Mouse (Mus musculus) olfactory bulb, adult 2 months (tissue): ENCODE data around the gene Kif1b. TPM values are rescaled to one million over a fixed set of nuclear protein-coding genes. Genes with fewer than 3 reads are reported as not detected.

Experiments used
- H3K27ac ChIP-seq: fragments of 200-500 bp; 2 replicates; pipeline ENCODE4 v1.5.1; 2012; ENCODE audit warnings: low read depth, low read length; ENCODE audit not compliant: insufficient read depth
- H3K4me1 ChIP-seq: fragments of 200-500 bp; 2 replicates; pipeline ENCODE4 v1.6.1; 2012; ENCODE audit warnings: low read length; ENCODE audit not compliant: control insufficient read depth, insufficient read depth
- H3K4me3 ChIP-seq: fragments of 200-500 bp; 2 replicates; pipeline ENCODE4 v1.5.1; 2012; ENCODE audit warnings: mild to moderate bottlenecking, low read depth, low read length, moderate library complexity; ENCODE audit not compliant: insufficient read depth
- CTCF ChIP-seq: fragments of 200-500 bp; IDR thresholded peaks from 2 replicates; pipeline ENCODE4 v1.5.1; 2012; ENCODE audit warnings: low read depth, mild to moderate bottlenecking, low read length, moderate library complexity; ENCODE audit not compliant: insufficient read depth
- POLR2A ChIP-seq: fragments of 200-500 bp; IDR thresholded peaks from 2 replicates; pipeline ENCODE4 v1.6.1; 2012; ENCODE audit warnings: mild to moderate bottlenecking, low read depth, low read length, moderate library complexity; ENCODE audit not compliant: insufficient read depth
- WGBS: fragments of 180-500 bp; shearing (Covaris S2); methylation state at CpG from one replicate; pipeline ENCODE4 v1.1.7; 2018; 5-methylcytosine and 5-hydroxymethylcytosine counted together
- polyA plus RNA-seq: library from polyadenylated mRNA; stranded (reverse); fragments of >200 nt; gene quantifications from 2 replicates; pipeline ENCODE4 v1.2.4, GENCODE M21; 2012; ENCODE audit warnings: low replicate concordance; ENCODE audit not compliant: missing spikeins, insufficient read depth, insufficient read length

Kif1b gene
- polyA plus RNA-seq, result 79.8 and 484 TPM in 2 replicates

DNA sequence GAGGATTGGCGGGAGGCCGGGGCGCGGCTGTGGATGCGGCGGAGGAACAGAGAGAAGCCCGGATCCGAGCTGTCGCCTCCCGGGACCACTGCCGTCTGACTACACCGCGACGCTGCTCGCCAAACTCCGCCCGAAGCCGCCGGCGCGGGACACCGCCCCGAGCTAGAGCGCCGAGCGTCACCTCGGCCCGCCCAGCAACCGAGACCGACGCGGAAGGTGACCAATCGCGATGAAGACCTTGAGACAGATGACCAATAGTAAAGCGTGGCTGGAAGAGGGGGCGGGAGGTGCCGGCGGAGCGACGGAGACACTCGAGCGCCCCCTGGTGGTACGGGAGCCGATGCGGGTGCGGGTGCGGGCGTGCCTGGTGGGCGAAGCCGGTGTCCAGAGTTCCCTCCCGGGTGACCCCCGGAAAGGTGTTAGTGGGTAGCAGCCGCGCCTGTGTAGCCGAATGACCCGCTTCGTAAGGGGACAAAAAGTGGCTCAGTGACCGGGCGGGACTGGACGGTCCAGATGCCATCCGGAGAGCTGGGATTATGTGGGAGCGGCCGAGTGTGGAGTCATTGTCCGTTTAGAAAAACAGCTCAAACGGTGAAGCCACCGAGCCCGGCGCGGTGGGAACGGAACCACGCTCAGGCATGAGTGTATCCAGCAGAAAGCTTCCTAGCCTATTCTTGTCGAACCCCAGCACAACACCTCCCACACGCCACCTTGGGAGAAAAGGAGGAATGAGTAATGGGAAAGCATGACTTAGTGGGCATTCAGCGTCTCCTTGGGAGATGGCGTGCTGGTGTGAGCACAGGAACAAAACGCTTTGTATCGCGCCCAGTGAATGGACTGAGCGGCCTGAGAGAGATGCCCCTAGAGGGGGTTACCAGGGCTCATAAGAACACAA is at the start of gene Kif1b:
Gene Kif1b, minus strand, starts transcription at position 98 of the 895 bp plus-strand sequence.
- peaks cover 5% of the 10 kb centered on the region; the same call in 1 of the 2 replicates for H3K4me1 ChIP-seq
- WGBS, result under 1% methylated on average over 79 of the region's 79 CpGs
- peak within 1 kb of the TSS; percentile 83 for H3K4me3 ChIP-seq
- H3K27ac ChIP-seq, result peak within 1 kb of the TSS; percentile 84
- TF ChIP-seq CTCF, result peak; percentile 97
- TF ChIP-seq POLR2A, result peak; percentile 95

DNA sequence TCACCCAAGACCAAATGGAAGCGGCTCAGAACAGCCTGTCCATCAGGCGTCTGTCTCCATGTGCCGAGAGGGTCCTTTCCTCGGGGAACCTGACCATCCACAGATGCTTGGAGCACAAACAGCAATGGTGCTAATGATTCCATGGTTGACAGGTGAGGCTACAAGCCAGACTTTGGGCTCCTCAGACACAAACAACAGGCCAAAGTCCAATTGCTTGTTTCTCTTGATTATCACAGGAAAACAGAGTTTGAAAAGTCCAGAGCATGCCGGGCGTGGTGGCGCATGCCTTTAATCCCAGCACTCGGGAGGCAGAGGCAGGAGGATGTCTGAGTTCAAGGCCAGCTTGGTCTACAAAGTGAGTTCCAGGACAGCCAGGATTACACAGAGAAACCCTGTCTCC is 47.2 kb upstream of the Kif1b start:
- Histone ChIP-seq H3K4me3 (no peak overlapping the region), H3K27ac (no peak overlapping the region), H3K4me1 (no peaks in the 10 kb centered on the region)
- TF ChIP-seq POLR2A (no peak), CTCF (no peak)
- WGBS, result 96% methylated on average over 8 of the region's 8 CpGs

DNA sequence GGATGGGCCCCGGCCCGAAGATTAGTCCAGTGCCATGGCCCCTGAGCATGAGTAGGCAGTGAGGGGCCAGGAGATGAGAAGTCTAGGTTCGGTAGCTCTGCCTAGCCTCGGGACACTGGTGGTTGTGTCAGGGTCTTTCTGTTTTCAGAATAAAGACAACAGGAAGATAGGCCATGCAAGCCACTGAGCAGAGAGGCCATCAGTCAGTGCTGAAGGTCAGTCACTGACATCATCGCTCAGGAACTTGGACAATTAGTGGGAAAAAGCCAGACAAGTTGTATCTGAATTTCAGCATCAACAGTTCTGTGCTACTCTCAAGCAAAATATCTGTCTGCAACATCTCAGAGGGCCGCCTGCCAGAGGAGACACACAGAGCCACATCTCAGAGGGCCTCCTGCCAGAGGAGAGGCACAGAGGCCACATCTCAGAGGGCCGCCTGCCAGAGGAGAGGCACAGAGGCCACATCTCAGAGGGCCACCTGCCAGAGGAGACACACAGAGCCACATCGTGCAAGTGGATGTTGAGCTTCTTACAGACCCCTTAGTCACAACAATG is 44.2 kb upstream of the Kif1b start:
- no peak for TF ChIP-seq CTCF
- TF ChIP-seq POLR2A, result no peak
- WGBS, result 84% methylated on average over 8 of the region's 8 CpGs
- no peak overlapping the region for H3K4me3 ChIP-seq
- no peaks in the 10 kb centered on the region for H3K4me1 ChIP-seq
- no peak overlapping the region for H3K27ac ChIP-seq

DNA sequence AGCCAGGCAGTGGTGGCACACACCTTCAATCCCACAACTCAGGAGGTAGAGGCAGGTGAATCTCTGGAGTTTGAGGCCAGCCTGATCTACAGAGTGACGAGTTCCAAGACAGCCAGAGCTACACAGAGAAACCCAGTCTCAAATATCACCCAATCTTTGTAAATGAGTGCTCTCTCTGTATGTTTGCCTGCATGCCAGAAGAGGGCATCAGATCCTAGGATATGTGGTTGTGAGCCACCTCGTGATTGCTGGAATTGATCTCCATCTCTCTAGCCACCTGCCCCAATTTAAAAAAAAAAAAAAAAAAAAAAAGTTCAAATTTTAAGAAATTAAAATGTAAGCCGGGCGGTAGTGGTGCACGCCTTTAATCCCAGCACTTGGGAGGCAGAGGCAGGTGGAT is 41.5 kb upstream of the Kif1b start:
- Histone ChIP-seq H3K4me3 (no peak overlapping the region), H3K27ac (no peak overlapping the region)

DNA sequence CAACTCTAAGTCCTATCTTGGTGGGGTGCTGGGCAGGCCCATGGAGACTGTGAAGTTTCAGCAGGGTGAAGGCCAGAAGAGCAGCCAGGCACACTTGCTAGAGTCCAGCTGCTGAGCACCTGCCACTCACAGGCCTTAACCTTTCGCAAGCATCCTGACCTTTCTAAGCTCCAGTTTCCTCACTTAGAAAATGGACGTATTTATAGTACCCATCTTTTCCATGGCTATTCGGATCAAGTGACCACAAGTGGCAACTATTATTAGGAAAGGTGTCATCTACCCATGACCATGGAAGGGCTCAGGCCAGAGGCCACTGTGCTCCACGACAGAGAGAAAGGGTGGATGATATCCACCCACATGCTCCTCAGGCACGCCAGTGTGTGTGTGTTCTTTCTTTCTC is 38.4 kb upstream of the Kif1b start:
- Histone ChIP-seq H3K27ac (no peak overlapping the region), H3K4me3 (no peak overlapping the region), H3K4me1 (no peaks in the 10 kb centered on the region)
- TF ChIP-seq POLR2A (no peak), CTCF (no peak)
- 65% methylated on average over 5 of the region's 5 CpGs for WGBS

More for the DNA sequence above, 41.5 kb upstream of the Kif1b start:
- no peak for TF ChIP-seq CTCF
- no peak for TF ChIP-seq POLR2A
- no peaks in the 10 kb centered on the region for H3K4me1 ChIP-seq
- 74% methylated on average over 5 of the region's 5 CpGs for WGBS

DNA sequence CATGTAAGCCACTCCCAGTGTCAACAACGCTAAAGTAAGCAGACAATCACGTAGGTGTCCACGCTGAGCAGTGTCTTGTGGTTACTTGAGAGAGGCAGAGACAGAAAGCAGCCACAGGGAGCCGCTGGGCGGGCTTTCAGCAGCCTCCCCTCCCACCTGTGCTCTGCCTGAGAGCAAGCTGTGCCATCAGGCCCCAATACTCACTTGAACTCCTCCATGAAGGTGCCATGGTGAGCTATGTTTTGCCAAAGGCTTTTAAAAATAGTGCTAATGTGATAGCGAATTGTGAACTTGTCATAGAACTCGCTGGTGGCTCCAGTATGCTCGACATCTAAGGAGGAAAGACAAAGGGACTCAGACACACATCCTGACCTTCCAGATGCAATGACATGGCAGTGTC is 36.8 kb upstream of the Kif1b start:
- TF ChIP-seq POLR2A (no peak), CTCF (no peak)
- H3K4me3 ChIP-seq, result no peak overlapping the region
- 77% methylated on average over 8 of the region's 8 CpGs for whole genome bisulfite sequencing
- H3K27ac ChIP-seq, result no peak overlapping the region
- H3K4me1 ChIP-seq, result no peaks in the 10 kb centered on the region

DNA sequence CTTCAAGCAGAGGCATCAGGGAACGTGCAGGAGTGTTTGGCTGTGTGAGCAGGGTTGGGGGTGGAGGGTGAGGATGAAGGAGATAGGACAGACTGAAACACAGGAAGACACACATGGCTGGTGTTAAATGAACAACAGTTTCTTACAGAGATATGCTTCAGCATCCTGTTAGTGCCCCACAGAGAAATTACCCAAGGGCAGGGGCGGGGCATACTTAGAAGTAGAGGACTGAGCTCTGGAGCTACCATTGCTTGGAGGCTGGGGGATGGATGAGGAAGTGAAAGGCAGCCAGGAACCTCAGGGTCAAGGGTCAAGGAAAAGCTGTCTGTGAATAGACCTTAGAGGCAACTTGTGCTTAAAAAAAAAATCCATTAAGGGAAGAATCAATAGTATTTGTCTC is 33.2 kb upstream of the Kif1b start:
- Histone ChIP-seq H3K4me3 (no peak overlapping the region), H3K4me1 (no peaks in the 10 kb centered on the region), H3K27ac (no peak overlapping the region)
- 65% methylated on average over 2 of the region's 2 CpGs for WGBS
- no peak for TF ChIP-seq CTCF
- TF ChIP-seq POLR2A, result no peak

DNA sequence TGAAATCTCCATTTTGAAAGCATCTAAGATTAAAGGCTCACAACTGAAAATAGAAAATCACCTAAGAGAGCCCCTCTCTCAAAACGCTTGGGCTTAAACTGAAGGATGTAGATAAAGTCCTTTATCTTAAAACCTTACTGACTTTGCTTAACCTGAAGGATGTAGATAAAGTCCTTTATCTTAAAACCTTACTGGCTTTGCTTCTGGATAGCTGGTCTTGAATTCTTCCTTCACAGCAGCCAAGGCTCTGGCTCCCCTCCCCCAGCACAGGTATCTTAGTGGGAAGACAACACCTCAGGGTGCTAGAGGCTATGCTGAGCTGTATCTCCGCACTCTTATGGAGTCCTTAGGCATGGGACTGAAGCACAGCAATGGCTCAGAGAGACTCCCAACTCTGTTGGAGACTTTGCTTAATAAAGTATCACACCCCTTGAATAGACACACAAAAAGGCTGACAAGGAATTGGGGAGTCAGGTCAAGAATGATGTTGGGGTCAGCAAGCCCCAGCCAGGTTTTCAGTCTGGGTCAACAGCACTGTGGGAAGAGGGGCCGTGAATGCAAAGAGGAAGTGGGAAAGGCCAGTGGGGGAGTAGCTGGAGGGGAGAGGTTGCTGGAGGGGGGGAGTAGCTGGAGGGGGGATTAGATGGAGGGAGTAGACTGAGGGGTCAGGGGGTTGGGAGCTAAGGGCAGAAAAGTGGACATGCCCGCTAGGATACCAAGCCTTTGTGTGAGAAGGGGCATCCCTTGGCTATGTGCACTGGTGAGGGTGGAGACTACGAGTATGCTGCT is 32.1 kb upstream of the Kif1b start:
- Histone ChIP-seq H3K4me1 (no peaks in the 10 kb centered on the region), H3K27ac (no peak overlapping the region), H3K4me3 (no peak overlapping the region)
- WGBS, result 76% methylated on average over 5 of the region's 5 CpGs
- TF ChIP-seq CTCF (no peak), POLR2A (no peak)
